Mouse (Mus musculus): ENCODE results near the gene Lrch1.

Lrch1 gene

GRCm38 (mm10) chr14:74814848-74815789, 132.6 kb downstream of the Lrch1 start:
- no peak for DNase-seq (ENCODE audit: low spot score in 2 of 2)

- DNase-seq (ENCODE audit: low spot score in 2 of 2): no peak
Measured at GRCm38 (mm10) chr14:74811617-74812016, 136.1 kb downstream of the Lrch1 start.

- no peak for DNase-seq (ENCODE audit: low spot score in 2 of 2)
Measured at GRCm38 (mm10) chr14:74801961-74802360, 145.7 kb downstream of the Lrch1 start.

- no peak for DNase-seq (ENCODE audit: low spot score in 2 of 2)
Measured at GRCm38 (mm10) chr14:74798063-74798890, 149.4 kb downstream of the Lrch1 start.

- no peak for DNase-seq (ENCODE audit: low spot score in 2 of 2)
Measured at GRCm38 (mm10) chr14:74797386-74798062, 150.2 kb downstream of the Lrch1 start.

- DNase-seq (ENCODE audit: low spot score in 2 of 2): no peak
Measured at GRCm38 (mm10) chr14:74794931-74795330, 152.7 kb downstream of the Lrch1 start.

GRCm38 (mm10) chr14:74792793-74793192, 154.9 kb downstream of the Lrch1 start:
- no peak for DNase-seq (ENCODE audit: low spot score in 2 of 2)

- DNase-seq (ENCODE audit: low spot score in 2 of 2): no peak
Measured at GRCm38 (mm10) chr14:74790535-74790934, 157.1 kb downstream of the Lrch1 start.

GRCm38 (mm10) chr14:74788766-74789165, 158.9 kb downstream of the Lrch1 start:
- DNase-seq (ENCODE audit: low spot score in 2 of 2): peak in 1 of 2 experiments; percentile 10

GRCm38 (mm10) chr14:74787717-74788116, 160.0 kb downstream of the Lrch1 start:
- no peak for DNase-seq (ENCODE audit: low spot score in 2 of 2)

GRCm38 (mm10) chr14:74784243-74784934, 163.3 kb downstream of the Lrch1 start:
- no peak for DNase-seq (ENCODE audit: low spot score in 2 of 2)

GRCm38 (mm10) chr14:74774046-74774619, 173.5 kb downstream of the Lrch1 start:
- no peak for DNase-seq (ENCODE audit: low spot score in 2 of 2)

GRCm38 (mm10) chr14:74767892-74768291, 179.8 kb downstream of the Lrch1 start:
- no peak for DNase-seq (ENCODE audit: low spot score in 2 of 2)

GRCm38 (mm10) chr14:74764191-74764918, 183.3 kb downstream of the Lrch1 start:
- DNase-seq (ENCODE audit: low spot score in 2 of 2): peak; percentile 63 to 76

GRCm38 (mm10) chr14:74736850-74737249, 210.8 kb downstream of the Lrch1 start:
- no peak for DNase-seq (ENCODE audit: low spot score in 2 of 2)

GRCm38 (mm10) chr14:74735471-74735870, 212.2 kb downstream of the Lrch1 start:
- DNase-seq (ENCODE audit: low spot score in 2 of 2): no peak

GRCm38 (mm10) chr14:74733397-74733796, 214.3 kb downstream of the Lrch1 start:
- no peak for DNase-seq (ENCODE audit: low spot score in 2 of 2)

- peak; percentile 62 to 82 for DNase-seq (ENCODE audit: low spot score in 2 of 2)
Measured at GRCm38 (mm10) chr14:74732079-74732783, 215.4 kb downstream of the Lrch1 start, which contains the start of gene Esd. Gene Esd, plus strand, starts transcription at chr14:74732297.
